Mouse (Mus musculus): ENCODE data around the gene Krtap10-4.
"Not testable (repeated sequence)": the region's sequence is repeated elsewhere in the genome, so short reads cannot be mapped to it uniquely, and the experiment has no call there.

The Krtap10-4 gene

DNA sequence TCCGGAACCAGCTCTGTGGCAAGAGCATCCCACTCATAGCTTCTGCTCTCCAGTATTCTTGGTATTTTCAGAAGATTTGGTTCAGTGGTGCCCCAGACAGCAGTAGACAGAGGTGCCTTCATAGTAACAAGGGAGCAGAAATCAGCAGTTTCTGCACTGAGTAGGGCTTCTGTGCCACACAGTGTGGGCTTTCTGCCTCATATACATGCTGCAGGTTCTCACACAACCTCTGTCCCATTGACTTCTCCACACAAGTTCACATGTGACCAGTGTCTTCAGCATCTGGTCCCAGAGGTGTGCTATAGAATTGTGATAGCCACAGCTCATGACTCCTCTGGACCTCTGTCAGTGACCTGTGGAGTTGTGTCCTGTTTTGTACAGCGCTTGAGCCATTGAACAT lies 38.3 kb downstream of the Krtap10-4 start:
- no peak for DNase-seq (ENCODE audit: low spot score)

DNA sequence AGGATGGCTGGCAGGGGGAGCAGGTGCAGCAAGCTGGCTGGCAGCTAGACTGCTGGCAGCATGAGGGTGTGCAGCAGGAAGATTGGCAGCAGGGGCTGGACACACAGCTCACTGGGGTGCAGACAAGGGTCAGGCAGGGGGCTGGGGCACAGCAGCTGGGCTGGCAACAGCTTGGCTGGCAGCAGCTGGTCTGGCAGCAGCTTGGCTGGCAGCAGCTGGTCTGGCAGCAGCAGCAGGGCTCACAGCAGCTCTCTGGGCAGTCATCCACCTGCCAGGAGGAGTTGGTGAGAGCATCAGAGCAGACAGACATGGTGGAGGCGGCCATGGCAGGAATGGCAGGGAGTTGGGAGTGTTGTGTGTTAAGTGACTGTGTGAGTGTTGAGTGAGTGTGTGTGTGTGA lies 39.0 kb downstream of the Krtap10-4 start, which contains the start of gene Gm7137:
TSS of gene Gm7137 (minus strand) at position 325 of the 400 bp plus-strand sequence.
- DNase-seq (ENCODE audit: low spot score) = not testable (repeated sequence)

DNA sequence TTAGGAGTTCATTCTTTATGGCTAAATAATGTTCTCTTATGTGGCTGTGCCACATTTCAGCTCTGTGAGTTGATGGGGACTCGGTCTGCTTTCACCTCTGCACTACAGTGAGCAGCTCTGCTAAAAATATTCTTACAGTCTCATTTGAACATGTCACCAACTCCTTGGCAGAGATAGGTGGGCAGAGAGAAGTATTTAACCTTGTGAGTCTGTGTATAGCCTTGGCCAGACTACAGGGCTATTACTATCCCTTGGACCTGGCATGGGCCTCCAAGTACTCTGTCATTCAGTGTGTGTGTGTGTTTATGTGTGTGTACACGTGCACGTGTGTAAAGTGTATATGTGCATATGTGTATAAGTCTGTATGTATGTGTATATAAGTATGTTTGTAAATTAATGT lies 43.5 kb downstream of the Krtap10-4 start:
- not testable (repeated sequence) for DNase-seq (ENCODE audit: low spot score)

DNA sequence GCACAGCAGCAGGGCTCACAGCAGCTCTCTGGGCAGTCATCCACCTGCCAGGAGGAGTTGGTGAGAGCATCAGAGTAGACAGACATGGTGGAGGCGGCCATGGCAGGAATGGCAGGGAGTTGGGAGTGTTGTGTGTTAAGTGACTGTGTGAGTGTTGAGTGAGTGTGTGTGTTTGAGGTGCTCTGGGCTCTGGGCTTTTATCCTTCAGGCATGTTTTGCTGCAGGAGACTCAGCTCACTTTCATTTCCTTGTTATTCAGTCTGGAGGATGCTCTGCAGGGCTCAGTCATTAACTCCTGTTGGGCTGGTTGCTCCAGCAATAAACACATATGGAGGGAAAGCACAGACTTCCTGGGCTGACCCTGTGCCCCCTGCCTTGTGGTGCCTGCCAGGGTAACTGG lies 44.5 kb downstream of the Krtap10-4 start, which contains the start of gene Gm3250:
TSS of gene Gm3250 (minus strand) at position 101 of the 400 bp plus-strand sequence.
- not testable (repeated sequence) for DNase-seq (ENCODE audit: low spot score)

DNA sequence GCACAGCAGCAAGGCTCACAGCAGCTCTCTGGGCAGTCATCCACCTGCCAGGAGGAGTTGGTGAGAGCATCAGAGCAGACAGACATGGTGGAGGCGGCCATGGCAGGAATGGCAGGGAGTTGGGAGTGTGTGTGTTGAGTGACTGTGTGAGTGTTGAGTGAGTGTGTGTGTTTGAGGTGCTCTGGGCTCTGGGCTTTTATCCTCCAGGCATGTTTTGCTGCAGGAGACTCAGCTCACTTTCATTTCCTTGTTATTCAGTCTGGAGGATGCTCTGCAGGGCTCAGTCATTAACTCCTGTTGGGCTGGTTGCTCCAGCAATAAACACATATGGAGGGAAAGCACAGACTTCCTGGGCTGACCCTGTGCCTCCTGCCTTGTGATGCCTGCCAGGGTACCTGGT lies 50.1 kb downstream of the Krtap10-4 start, which contains the start of gene Gm7138:
TSS of gene Gm7138 (minus strand) at position 101 of the 400 bp plus-strand sequence.
- not testable (repeated sequence) for DNase-seq (ENCODE audit: low spot score)
